Comparison of ENCODE assay signal across 23 mouse cellular contexts in the genomic region with DNA sequence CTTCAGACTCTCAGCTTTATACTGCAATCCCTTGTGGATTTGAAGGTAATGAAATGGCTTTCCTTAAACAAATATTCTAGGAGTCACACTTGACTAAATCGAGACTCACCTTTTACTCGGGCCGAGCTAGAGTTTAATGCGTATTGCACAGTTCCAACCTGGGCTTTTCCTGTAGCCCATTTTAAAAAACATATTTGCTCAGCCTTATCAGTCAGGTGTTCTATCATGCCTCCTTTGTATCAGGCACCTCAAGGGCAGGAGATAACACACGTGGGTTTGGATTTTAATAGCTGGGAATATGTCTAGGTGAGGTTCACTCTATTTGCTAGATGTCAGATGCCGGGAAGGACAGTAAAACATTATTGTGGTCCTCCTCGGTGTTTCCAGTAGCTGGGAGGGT.
DNase-seq lines count a peak whose midpoint lies in the region; ATAC-seq and TF ChIP-seq lines count a peak whose summit lies in the region.
"Had no signal": no experiment of that assay in that cellular context is flagged by ENCODE, and none has a peak within 500 bp of the region (broad histone marks: within the 10 kb centered on the region; RNA-seq: fewer than 3 reads in every experiment).

No protein-coding gene starts in this region.

- H3K9me3 ChIP-seq in intestine, embryonic 14.5 days (ENCODE audit: control insufficient read depth, low read length), result no peaks in the 10 kb centered on the region
- no peaks in the 10 kb centered on the region for H3K9me3 ChIP-seq in intestine, postnatal 0 days (ENCODE audit: control insufficient read depth)
- no peaks in the 10 kb centered on the region for H3K9me3 ChIP-seq in stomach, embryonic 14.5 days (ENCODE audit: control insufficient read depth, low read depth, low read length)
- H3K9me3 ChIP-seq in stomach, postnatal 0 days (ENCODE audit: control insufficient read depth, low read length), result no peaks in the 10 kb centered on the region
- no peaks in the 10 kb centered on the region for H3K9me3 ChIP-seq in intestine, embryonic 16.5 days (ENCODE audit: control insufficient read depth, low read length)
- H3K9me3 ChIP-seq: embryonic facial prominence, embryonic 13.5 days; embryonic facial prominence, embryonic 15.5 days; forebrain, embryonic 10.5 days; forebrain, embryonic 12.5 days had no signal

- H3K4me1 ChIP-seq in intestine, embryonic 14.5 days (replicated peaks; ENCODE audit: control insufficient read depth, insufficient read depth, low read length), result no peaks in the 10 kb centered on the region; the same call in 1 of the 2 replicates
- H3K4me1 ChIP-seq in intestine, postnatal 0 days (replicated peaks; ENCODE audit: control insufficient read depth, insufficient read depth, low read length), result no peaks in the 10 kb centered on the region
- no peaks in the 10 kb centered on the region for H3K4me1 ChIP-seq in stomach, embryonic 14.5 days (ENCODE audit: control insufficient read depth, insufficient read depth, low read length)
- H3K4me1 ChIP-seq in stomach, postnatal 0 days (replicated peaks; ENCODE audit: control insufficient read depth, insufficient read depth), result no peaks in the 10 kb centered on the region
- H3K4me1 ChIP-seq in intestine, embryonic 16.5 days (ENCODE audit: control insufficient read depth, insufficient read depth, low read length), result no peaks in the 10 kb centered on the region
- no peaks in the 10 kb centered on the region for H3K4me1 ChIP-seq in thymus, adult 2 months (replicated peaks; ENCODE audit: control insufficient read depth, insufficient read depth, low read length)

- no peak for TF ChIP-seq EP300 in stomach, postnatal 0 days (optimal IDR thresholded peaks at IDR 0.05)

- WGBS in intestine, embryonic 14.5 days, result 58% methylated on average over 7 of the region's 7 CpGs
- 47% methylated on average over 7 of the region's 7 CpGs for WGBS in intestine, postnatal 0 days
- 65% methylated on average over 7 of the region's 7 CpGs for WGBS in stomach, embryonic 14.5 days
- 53% methylated on average over 7 of the region's 7 CpGs for WGBS in stomach, postnatal 0 days
- WGBS in intestine, embryonic 16.5 days, result 59% methylated on average over 7 of the region's 7 CpGs
- WGBS in thymus, adult 2 months, result 93% methylated on average over 7 of the region's 7 CpGs

- no peak overlapping the region for H3K27ac ChIP-seq in intestine, embryonic 14.5 days (ENCODE audit: low read depth)
- no peak overlapping the region for H3K27ac ChIP-seq in intestine, postnatal 0 days (ENCODE audit: low read depth, low read length)
- no peak overlapping the region for H3K27ac ChIP-seq in stomach, embryonic 14.5 days (ENCODE audit: low read length)
- H3K27ac ChIP-seq in stomach, postnatal 0 days (replicated peaks), result no peak overlapping the region
- H3K27ac ChIP-seq in intestine, embryonic 16.5 days (ENCODE audit: low read length), result no peak overlapping the region
- H3K27ac ChIP-seq in thymus, adult 2 months (ENCODE audit: control insufficient read depth, insufficient read depth, low read length), result no peak overlapping the region
- H3K27ac ChIP-seq: embryonic facial prominence, embryonic 13.5 days; embryonic facial prominence, embryonic 15.5 days; forebrain, embryonic 10.5 days; forebrain, embryonic 12.5 days had no signal

- H3K27me3 ChIP-seq in intestine, embryonic 14.5 days (replicated peaks; ENCODE audit: control insufficient read depth, insufficient read depth, low read length), result no peaks in the 10 kb centered on the region
- no peaks in the 10 kb centered on the region for H3K27me3 ChIP-seq in intestine, postnatal 0 days (replicated peaks; ENCODE audit: control insufficient read depth, insufficient read depth, low read length)
- no peaks in the 10 kb centered on the region for H3K27me3 ChIP-seq in stomach, embryonic 14.5 days (ENCODE audit: control insufficient read depth, insufficient read depth, low read length)
- H3K27me3 ChIP-seq in stomach, postnatal 0 days (ENCODE audit: control insufficient read depth, insufficient read depth, low read length), result no peaks in the 10 kb centered on the region
- H3K27me3 ChIP-seq in intestine, embryonic 16.5 days (replicated peaks; ENCODE audit: control insufficient read depth, insufficient read depth, low read length), result no peaks in the 10 kb centered on the region
- H3K27me3 ChIP-seq in thymus, adult 2 months (ENCODE audit: control insufficient read depth, insufficient read depth, low read length), result no peaks in the 10 kb centered on the region
- H3K27me3 ChIP-seq: embryonic facial prominence, embryonic 13.5 days; embryonic facial prominence, embryonic 15.5 days had no signal

- no peak for DNase-seq in intestine, embryonic 14.5 days (ENCODE audit: low spot score)
- DNase-seq in stomach, postnatal 0 days (ENCODE audit: low spot score), result no peak
- no peak for DNase-seq in thymus, adult 2 months
- DNase-seq in gastrocnemius, postnatal 14 days, result no peak
- DNase-seq: adrenal gland, adult 2 months; adrenal gland, postnatal 10 days; adrenal gland, postnatal 25 days; cerebellum, adult 11 months; cerebellum, adult 18-20 months; cerebellum, adult 8-10 months; cerebellum, adult 9-11 months; cerebellum, postnatal 14 days; cerebellum, postnatal 36 days; embryo, embryonic 11 days had no signal

- peak; percentile 63; the same call in 1 of the 2 replicates for ATAC-seq in intestine, embryonic 14.5 days (replicated peaks; ENCODE audit: low FRiP score, low TSS enrichment, low read depth)
- ATAC-seq in intestine, postnatal 0 days, result no peak
- ATAC-seq in stomach, embryonic 14.5 days (ENCODE audit: insufficient number of reproducible peaks, insufficient read depth, low FRiP score, low read depth), result 0 out of 2 replicates have a peak, but pooled peaks have one; percentile 39
- ATAC-seq in stomach, postnatal 0 days (ENCODE audit: low FRiP score, low TSS enrichment), result no peak
- ATAC-seq in intestine, embryonic 16.5 days, result peak; percentile 27; the same call in 1 of the 2 replicates
- ATAC-seq: forebrain, embryonic 14.5 days had no signal

- TF ChIP-seq CTCF in intestine, postnatal 0 days (IDR thresholded peaks at IDR 0.05; ENCODE audit: low read depth), result no peak
- TF ChIP-seq CTCF in stomach, postnatal 0 days (IDR thresholded peaks at IDR 0.05; ENCODE audit: low read depth), result no peak
- TF ChIP-seq CTCF in thymus, adult 2 months (IDR thresholded peaks at IDR 0.05; ENCODE audit: borderline replicate concordance, control insufficient read depth, extremely low read depth, insufficient read depth, low read length, poor library complexity), result no peak

- no peak overlapping the region for H3K4me3 ChIP-seq in intestine, embryonic 14.5 days (ENCODE audit: low read depth, low read length)
- H3K4me3 ChIP-seq in intestine, postnatal 0 days (ENCODE audit: low read depth, low read length), result no peak overlapping the region
- H3K4me3 ChIP-seq in stomach, embryonic 14.5 days (ENCODE audit: low read depth, low read length), result no peak overlapping the region
- no peak overlapping the region for H3K4me3 ChIP-seq in stomach, postnatal 0 days (ENCODE audit: low read depth, low read length)
- H3K4me3 ChIP-seq in intestine, embryonic 16.5 days (ENCODE audit: low read length), result no peak overlapping the region
- H3K4me3 ChIP-seq in thymus, adult 2 months (ENCODE audit: control insufficient read depth, insufficient read depth, low read length), result no peak overlapping the region
- H3K4me3 ChIP-seq: embryonic facial prominence, embryonic 13.5 days; embryonic facial prominence, embryonic 15.5 days; erythroblast, embryonic 14.5 days; forebrain, embryonic 10.5 days; forebrain, embryonic 12.5 days had no signal

- intact Hi-C loops in gastrocnemius, postnatal 14 days (cut with DNase I; ENCODE audit: low total_unique reads), result no loop called here

- no peak overlapping the region for H3K9ac ChIP-seq in intestine, embryonic 14.5 days (ENCODE audit: low read length)
- no peak overlapping the region for H3K9ac ChIP-seq in intestine, postnatal 0 days (ENCODE audit: low read depth, low read length)
- H3K9ac ChIP-seq in stomach, embryonic 14.5 days (replicated peaks; ENCODE audit: low read depth, low read length), result no peak overlapping the region
- H3K9ac ChIP-seq in stomach, postnatal 0 days (ENCODE audit: low read length), result no peak overlapping the region
- no peak overlapping the region for H3K9ac ChIP-seq in intestine, embryonic 16.5 days (ENCODE audit: low read depth, low read length)
- H3K9ac ChIP-seq: embryonic facial prominence, embryonic 13.5 days; embryonic facial prominence, embryonic 15.5 days; forebrain, embryonic 12.5 days had no signal

- no peaks in the 10 kb centered on the region for H3K36me3 ChIP-seq in intestine, embryonic 14.5 days (ENCODE audit: control insufficient read depth, insufficient read depth, low read length)
- no peaks in the 10 kb centered on the region for H3K36me3 ChIP-seq in intestine, postnatal 0 days (ENCODE audit: control insufficient read depth, insufficient read depth)
- no peaks in the 10 kb centered on the region for H3K36me3 ChIP-seq in stomach, embryonic 14.5 days (ENCODE audit: control insufficient read depth, insufficient read depth, low read length)
- no peaks in the 10 kb centered on the region for H3K36me3 ChIP-seq in stomach, postnatal 0 days (ENCODE audit: control insufficient read depth, insufficient read depth, low read length)
- no peaks in the 10 kb centered on the region for H3K36me3 ChIP-seq in intestine, embryonic 16.5 days (ENCODE audit: control insufficient read depth, insufficient read depth, low read length)
- H3K36me3 ChIP-seq in thymus, adult 2 months (ENCODE audit: control insufficient read depth, insufficient read depth, low read length), result no peaks in the 10 kb centered on the region
- H3K36me3 ChIP-seq: embryonic facial prominence, embryonic 13.5 days; embryonic facial prominence, embryonic 15.5 days; forebrain, embryonic 10.5 days; forebrain, embryonic 12.5 days had no signal

- no peak for TF ChIP-seq POLR2A in thymus, adult 2 months (IDR thresholded peaks at IDR 0.05; ENCODE audit: control insufficient read depth, extremely low read depth, insufficient read depth, low read length, poor library complexity)

- no peak overlapping the region for H3K4me2 ChIP-seq in intestine, embryonic 14.5 days (ENCODE audit: low read length)
- no peak overlapping the region for H3K4me2 ChIP-seq in intestine, postnatal 0 days (replicated peaks; ENCODE audit: low read depth)
- no peak overlapping the region for H3K4me2 ChIP-seq in stomach, embryonic 14.5 days (replicated peaks; ENCODE audit: low read depth, low read length)
- H3K4me2 ChIP-seq in stomach, postnatal 0 days (replicated peaks; ENCODE audit: low read depth), result no peak overlapping the region
- no peak overlapping the region for H3K4me2 ChIP-seq in intestine, embryonic 16.5 days (ENCODE audit: low read depth, low read length)
- H3K4me2 ChIP-seq: embryonic facial prominence, embryonic 13.5 days; embryonic facial prominence, embryonic 15.5 days; forebrain, embryonic 12.5 days had no signal

Comparison
In these comparisons a context has a peak if more than half of its experiments do, and no peak if none do; other contexts are left out.
1. ATAC-seq: peak in intestine, embryonic 14.5 days (single experiment), stomach, embryonic 14.5 days (single experiment) and intestine, embryonic 16.5 days (single experiment); none in intestine, postnatal 0 days (single experiment) and stomach, postnatal 0 days (single experiment).